Mouse (Mus musculus) bone marrow, adult 2 months (tissue): ENCODE measurements around the gene Hjurp. TPM values are rescaled to one million over a fixed set of nuclear protein-coding genes. Genes with fewer than 3 reads are reported as not detected.

ENCODE experiments used
- H3K27ac ChIP-seq: fragments of 200-500 bp; 2 replicates; pipeline ENCODE4 v1.5.1; 2012; ENCODE audit warnings: low read depth, mild to moderate bottlenecking, control low read depth, inconsistent platforms, low read length; ENCODE audit not compliant: control insufficient read depth, poor library complexity, insufficient read depth
- H3K4me1 ChIP-seq: fragments of 200-500 bp; 2 replicates; pipeline ENCODE4 v1.6.1; 2011; ENCODE audit warnings: low read length; ENCODE audit not compliant: control insufficient read depth, insufficient read depth
- H3K4me3 ChIP-seq: fragments of 200-500 bp; replicated peaks from 2 replicates; pipeline ENCODE3; 2011; ENCODE audit warnings: mild to moderate bottlenecking, low read depth, low read length, control low read depth; ENCODE audit not compliant: control insufficient read depth
- CTCF ChIP-seq: fragments of 200-500 bp; IDR thresholded peaks from 2 replicates; pipeline ENCODE4 v1.5.1; 2011; ENCODE audit warnings: low read length, control low read depth; ENCODE audit not compliant: control insufficient read depth, insufficient read depth
- POLR2A ChIP-seq: fragments of 200-500 bp; IDR thresholded peaks from 2 replicates; pipeline ENCODE4 v1.6.1; 2011; ENCODE audit warnings: low read depth, mild to moderate bottlenecking, control low read depth, low read length, borderline replicate concordance; ENCODE audit not compliant: control insufficient read depth
- WGBS: fragments of 180-500 bp; shearing (Covaris S2); methylation state at CpG from one replicate; pipeline ENCODE4 v1.1.7; 2018; 5-methylcytosine and 5-hydroxymethylcytosine counted together
- polyA plus RNA-seq: library from polyadenylated mRNA; stranded (reverse); fragments of >200 nt; gene quantifications from 2 replicates; pipeline ENCODE4 v1.2.4, GENCODE M21; 2011; ENCODE audit warnings: low replicate concordance; ENCODE audit not compliant: missing spikeins, insufficient read depth, insufficient read length

The Hjurp gene
- polyA plus RNA-seq, 1 experiment: 135 TPM

GRCm38 (mm10) chr1:88307180-88307579 lies 29.7 kb upstream of the Hjurp start:
- Histone ChIP-seq H3K4me3 (no peak overlapping the region), H3K27ac (no peak overlapping the region), H3K4me1 (no peaks in the 10 kb centered on the region)
- WGBS: 63% methylated on average over 12 of the region's 12 CpGs
- no peak for TF ChIP-seq POLR2A
- TF ChIP-seq CTCF: no peak

- Histone ChIP-seq H3K27ac (no peak overlapping the region), H3K4me3 (no peak overlapping the region), H3K4me1 (no peaks in the 10 kb centered on the region)
- WGBS: 57% methylated on average over 1 of the region's 1 CpGs
- no peak for TF ChIP-seq POLR2A
- TF ChIP-seq CTCF: no peak
These were observed 29.1 kb upstream of the Hjurp start for GRCm38 (mm10) chr1:88306543-88306942.

- 39% methylated on average over 6 of the region's 6 CpGs for WGBS
- TF ChIP-seq POLR2A (no peak), CTCF (no peak)
- Histone ChIP-seq H3K27ac (no peak overlapping the region), H3K4me1 (no peaks in the 10 kb centered on the region), H3K4me3 (no peak overlapping the region)
These were observed 27.8 kb upstream of the Hjurp start for GRCm38 (mm10) chr1:88305018-88305795.

GRCm38 (mm10) chr1:88304261-88304985 lies 27.0 kb upstream of the Hjurp start:
- WGBS: 53% methylated on average over 8 of the region's 8 CpGs
- TF ChIP-seq CTCF (no peak), POLR2A (no peak)
- Histone ChIP-seq H3K4me3 (no peak overlapping the region), H3K4me1 (no peaks in the 10 kb centered on the region), H3K27ac (no peak overlapping the region)

- WGBS: 57% methylated on average over 6 of the region's 6 CpGs
- Histone ChIP-seq H3K4me3 (no peak overlapping the region), H3K4me1 (no peaks in the 10 kb centered on the region), H3K27ac (no peak overlapping the region)
- TF ChIP-seq CTCF (no peak), POLR2A (no peak)
These were observed 26.3 kb upstream of the Hjurp start for GRCm38 (mm10) chr1:88303762-88304161.

- WGBS: 59% methylated on average over 14 of the region's 14 CpGs
- H3K27ac ChIP-seq: no peak overlapping the region
- no peak for TF ChIP-seq POLR2A
- no peaks in the 10 kb centered on the region for H3K4me1 ChIP-seq
- no peak overlapping the region for H3K4me3 ChIP-seq
These were observed 24.8 kb upstream of the Hjurp start for GRCm38 (mm10) chr1:88302057-88302740.

- TF ChIP-seq POLR2A (no peak), CTCF (no peak)
- no peaks in the 10 kb centered on the region for H3K4me1 ChIP-seq
- WGBS: 62% methylated on average over 9 of the region's 9 CpGs
These were observed 23.9 kb upstream of the Hjurp start for GRCm38 (mm10) chr1:88301121-88302014.

More at GRCm38 (mm10) chr1:88301121-88302014, 23.9 kb upstream of the Hjurp start:
- Histone ChIP-seq H3K27ac (no peak overlapping the region), H3K4me3 (no peak overlapping the region)
